Mouse (Mus musculus) CH12.LX (cell line): ENCODE results near the gene Fcna.

ENCODE experiments used
- BHLHE40 ChIP-seq: IDR thresholded peaks from 2 replicates; pipeline ENCODE4 v1.6.1; 2011; ENCODE audit warnings: mild to moderate bottlenecking, low read depth, low read length, improper control_type of control experiment
- CHD2 ChIP-seq: IDR thresholded peaks from 2 replicates; pipeline ENCODE4 v1.6.1; 2011; ENCODE audit warnings: low read length, improper control_type of control experiment
- CTCF ChIP-seq, 2 experiments: IDR thresholded peaks in 1 of 2; conservative IDR thresholded peaks in 1 of 2; 2 replicates each; pipeline ENCODE4 v1.5.1; 2011 to 2012; ENCODE audit warnings: low read depth in 2 of 2, low read length in 2 of 2, improper control_type of control experiment in 1 of 2, inconsistent platforms in 1 of 2, mild to moderate bottlenecking in 1 of 2, moderate library complexity in 1 of 2
- E2F4 ChIP-seq: IDR thresholded peaks from 2 replicates; pipeline ENCODE4 v1.6.1; 2011; ENCODE audit warnings: low read depth, low read length, improper control_type of control experiment; ENCODE audit not compliant: insufficient replicate concordance
- ELF1 ChIP-seq: IDR thresholded peaks from 2 replicates; pipeline ENCODE4 v1.6.1; 2014; ENCODE audit warnings: low read depth, mild to moderate bottlenecking, inconsistent platforms, low read length, improper control_type of control experiment
- EP300 ChIP-seq: IDR thresholded peaks from 2 replicates; pipeline ENCODE4 v1.6.1; 2011; ENCODE audit warnings: low read length, improper control_type of control experiment
- HCFC1 ChIP-seq: IDR thresholded peaks from 2 replicates; pipeline ENCODE4 v1.6.1; 2012; ENCODE audit warnings: low read depth, mild to moderate bottlenecking, inconsistent platforms, low read length, improper control_type of control experiment
- MAZ ChIP-seq: IDR thresholded peaks from 2 replicates; pipeline ENCODE4 v1.6.1; 2012; ENCODE audit warnings: low read depth, mild to moderate bottlenecking, inconsistent platforms, low read length, improper control_type of control experiment, moderate library complexity
- POLR2A ChIP-seq: IDR thresholded peaks from 2 replicates; pipeline ENCODE4 v1.6.1; 2011; ENCODE audit warnings: low read depth, mild to moderate bottlenecking, improper control_type of control experiment, low read length
- TCF12 ChIP-seq: IDR thresholded peaks from 2 replicates; pipeline ENCODE4 v1.6.1; 2014; ENCODE audit warnings: low read depth, mild to moderate bottlenecking, inconsistent platforms, low read length, improper control_type of control experiment
- UBTF ChIP-seq: IDR thresholded peaks from 2 replicates; pipeline ENCODE4 v1.6.1; 2012; ENCODE audit warnings: low read depth, mild to moderate bottlenecking, inconsistent platforms, low read length, improper control_type of control experiment, moderate library complexity

- TF ChIP-seq E2F4 (no peak), CTCF (conservative IDR thresholded peaks at IDR 0.05 in 1 of 2, IDR thresholded peaks at IDR 0.05 in 1 of 2; ENCODE audit: low read depth in 2 of 2, low read length in 2 of 2) (no peak), HCFC1 (no peak), MAZ (no peak), POLR2A (no peak), EP300 (no peak), BHLHE40 (no peak), TCF12 (no peak), ELF1 (no peak), CHD2 (no peak), UBTF (no peak)
Measured at GRCm38 (mm10) chr2:25620386-25620785, 7.4 kb downstream of the Fcna start.
